Mouse (Mus musculus) cerebellum, postnatal 10 days (tissue): ENCODE measurements around the gene Gpr161.
A peak's percentile ranks its signal among the peaks of the same experiment; 100 is the strongest.

Source experiments
- DNase-seq, 2 experiments: peaks; one replicate each; pipeline ENCODE4 v3.0.0; 2021; ENCODE audit warnings: mixed read lengths in 2 of 2

The Gpr161 gene

GRCm38 (mm10) chr1:165295489-165295888 lies at the start of gene Gpr161:
TSS of gene Gpr161 (plus strand) at chr1:165295789.
- no peak for DNase-seq

- no peak for DNase-seq
Measured at GRCm38 (mm10) chr1:165246587-165246986, 49.0 kb upstream of the Gpr161 start.

- DNase-seq = no peak
Measured at GRCm38 (mm10) chr1:165247085-165247484, 48.5 kb upstream of the Gpr161 start.

GRCm38 (mm10) chr1:165247788-165248187 lies 47.8 kb upstream of the Gpr161 start:
- DNase-seq = no peak

- no peak for DNase-seq
Measured at GRCm38 (mm10) chr1:165248842-165249241, 46.7 kb upstream of the Gpr161 start.

- DNase-seq = no peak
Measured at GRCm38 (mm10) chr1:165250546-165250945, 45.0 kb upstream of the Gpr161 start.

- peak; percentile 68 to 79 for DNase-seq
Measured at GRCm38 (mm10) chr1:165252027-165252671, 43.4 kb upstream of the Gpr161 start.

- no peak for DNase-seq
Measured at GRCm38 (mm10) chr1:165274946-165275345, 20.6 kb upstream of the Gpr161 start.

GRCm38 (mm10) chr1:165280741-165281140 lies 14.8 kb upstream of the Gpr161 start:
- no peak for DNase-seq

- peak; percentile 68 to 79 for DNase-seq
Measured at GRCm38 (mm10) chr1:165281351-165282221, 14.0 kb upstream of the Gpr161 start.

- DNase-seq = peak; percentile 21 to 65
Measured at GRCm38 (mm10) chr1:165282222-165282966, 13.2 kb upstream of the Gpr161 start.

- DNase-seq = peak; percentile 8
Measured at GRCm38 (mm10) chr1:165282967-165283345, 12.6 kb upstream of the Gpr161 start.

GRCm38 (mm10) chr1:165284096-165284495 lies 11.5 kb upstream of the Gpr161 start:
- DNase-seq = no peak

GRCm38 (mm10) chr1:165288165-165288564 lies 7.4 kb upstream of the Gpr161 start:
- no peak for DNase-seq

GRCm38 (mm10) chr1:165289831-165290230 lies 5.8 kb upstream of the Gpr161 start:
- peak in 1 of 2 experiments; percentile 25 for DNase-seq

GRCm38 (mm10) chr1:165291606-165292005 lies 4.0 kb upstream of the Gpr161 start:
- DNase-seq = no peak

GRCm38 (mm10) chr1:165301108-165301507 lies 5.5 kb downstream of the Gpr161 start:
- no peak for DNase-seq

GRCm38 (mm10) chr1:165301567-165301966 lies 6.0 kb downstream of the Gpr161 start:
- DNase-seq = no peak

- peak; percentile 42 to 60 for DNase-seq
Measured at GRCm38 (mm10) chr1:165302455-165303208, 7.0 kb downstream of the Gpr161 start.

- DNase-seq = no peak
Measured at GRCm38 (mm10) chr1:165303209-165303608, 7.6 kb downstream of the Gpr161 start.

- no peak for DNase-seq
Measured at GRCm38 (mm10) chr1:165304341-165304740, 8.8 kb downstream of the Gpr161 start.

GRCm38 (mm10) chr1:165308180-165308579 lies 12.6 kb downstream of the Gpr161 start:
- DNase-seq = no peak

- no peak for DNase-seq
Measured at GRCm38 (mm10) chr1:165316361-165316760, 20.8 kb downstream of the Gpr161 start.
